Mouse (Mus musculus) limb, embryonic 10.5 days (tissue): ENCODE results near the gene Strn4. TPM values are rescaled to one million over a fixed set of nuclear protein-coding genes. Genes with fewer than 3 reads are reported as not detected.

ENCODE experiments used
- DNase-seq: peaks from one replicate; pipeline ENCODE4 v3.0.0-alpha.2; 2017; ENCODE audit warnings: low spot score
- H3K27ac ChIP-seq: fragments of 300-500 bp; sonication (generic); 2 replicates; pipeline ENCODE4 v1.5.1; 2016; ENCODE audit warnings: mild to moderate bottlenecking
- H3K27me3 ChIP-seq: fragments of 300-500 bp; sonication (generic); 2 replicates; pipeline ENCODE4 v1.6.1; 2016; ENCODE audit warnings: low read depth, mild to moderate bottlenecking; ENCODE audit not compliant: poor library complexity, severe bottlenecking
- H3K36me3 ChIP-seq: fragments of 300-500 bp; sonication (generic); 2 replicates; pipeline ENCODE4 v1.6.1; 2016; ENCODE audit warnings: mild to moderate bottlenecking, moderate library complexity
- H3K4me1 ChIP-seq: fragments of 300-500 bp; sonication (generic); 2 replicates; pipeline ENCODE4 v1.6.1; 2016
- H3K4me3 ChIP-seq: fragments of 300-500 bp; sonication (generic); 2 replicates; pipeline ENCODE4 v1.5.1; 2016; ENCODE audit warnings: mild to moderate bottlenecking, moderate library complexity
- H3K9me3 ChIP-seq: fragments of 300-500 bp; sonication (generic); replicated peaks from 2 replicates; pipeline ENCODE4 v1.6.1; 2016; ENCODE audit warnings: mild to moderate bottlenecking
- WGBS: fragments of 180-500 bp; shearing (Covaris S2); methylation state at CpG from one replicate; pipeline ENCODE4 v1.1.7; 2016; 5-methylcytosine and 5-hydroxymethylcytosine counted together
- polyA plus RNA-seq: library from polyadenylated mRNA; unstranded; fragments of >200 nt; fragmentation: Nextera tagmentation; extraction: Ambion mirVana; gene quantifications from 2 replicates; pipeline ENCODE4 v1.2.1, GENCODE M21; 2016

Gene Strn4
- polyA plus RNA-seq, 1 experiment from 2014 or later = 145 TPM

GRCm38 (mm10) chr7:16848579-16848978, 32.9 kb downstream of the Strn4 start:
- Histone ChIP-seq H3K27me3 (no peaks in the 10 kb centered on the region), H3K27ac (no peak overlapping the region), H3K9me3 (no peaks in the 10 kb centered on the region), H3K4me3 (no peak overlapping the region), H3K36me3 (peaks cover 69% of the 10 kb centered on the region), H3K4me1 (peaks cover 24% of the 10 kb centered on the region)
- WGBS = 21% methylated on average over 17 of the region's 17 CpGs
- peak; percentile 72 for DNase-seq

DNA sequence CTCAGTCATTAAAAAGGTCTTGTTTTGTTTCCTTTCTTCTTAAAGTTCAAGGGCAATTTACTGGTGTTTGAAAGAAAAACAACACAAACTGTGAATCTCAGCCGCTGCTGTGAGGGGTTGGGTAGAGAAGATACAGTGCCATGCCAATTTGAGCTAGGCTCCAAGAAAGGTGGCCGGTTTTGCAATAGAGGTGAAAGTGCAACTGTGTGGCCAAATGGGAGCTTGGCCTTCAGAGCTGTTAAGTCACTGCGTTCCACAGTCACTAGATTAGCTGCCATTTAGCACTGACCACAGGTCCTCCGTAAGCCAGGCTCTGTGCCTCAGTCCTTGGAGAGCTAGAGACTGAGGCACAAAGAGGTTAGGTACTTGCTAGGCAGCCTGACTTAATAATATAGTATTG, 35.9 kb downstream of the Strn4 start:
- Histone ChIP-seq H3K36me3 (peaks cover 92% of the 10 kb centered on the region), H3K4me1 (no peaks in the 10 kb centered on the region), H3K27me3 (no peaks in the 10 kb centered on the region), H3K9me3 (no peaks in the 10 kb centered on the region), H3K4me3 (no peak overlapping the region), H3K27ac (no peak overlapping the region)
- DNase-seq = no peak
- WGBS = 89% methylated on average over 4 of the region's 4 CpGs

GRCm38 (mm10) chr7:16853302-16853831, 37.7 kb downstream of the Strn4 start:
- Histone ChIP-seq H3K36me3 (peaks cover 94% of the 10 kb centered on the region), H3K27me3 (no peaks in the 10 kb centered on the region), H3K4me1 (no peaks in the 10 kb centered on the region), H3K4me3 (no peak overlapping the region), H3K27ac (no peak overlapping the region), H3K9me3 (no peaks in the 10 kb centered on the region)
- WGBS = 90% methylated on average over 14 of the region's 14 CpGs
- DNase-seq = no peak

DNA sequence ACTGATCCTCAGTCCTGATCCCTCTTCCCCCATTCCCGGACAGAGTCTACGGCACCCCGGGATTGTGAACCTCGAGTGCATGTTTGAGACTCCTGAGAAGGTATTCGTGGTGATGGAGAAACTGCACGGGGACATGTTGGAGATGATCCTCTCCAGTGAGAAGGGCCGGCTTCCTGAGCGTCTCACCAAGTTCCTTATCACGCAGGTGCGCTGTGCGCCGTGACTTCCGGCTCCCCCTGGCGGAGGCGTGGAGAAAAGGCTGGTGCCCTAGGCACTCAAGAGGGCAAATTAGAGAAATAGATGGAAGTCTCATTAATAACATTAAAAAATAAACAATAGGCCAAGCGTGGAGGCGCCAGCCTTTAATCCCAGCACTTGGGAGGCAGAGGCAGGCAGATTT, 42.6 kb downstream of the Strn4 start:
- Histone ChIP-seq H3K27ac (no peak overlapping the region), H3K9me3 (no peaks in the 10 kb centered on the region), H3K27me3 (no peaks in the 10 kb centered on the region), H3K36me3 (peaks cover 81% of the 10 kb centered on the region), H3K4me1 (no peaks in the 10 kb centered on the region), H3K4me3 (no peak overlapping the region)
- peak; percentile 63 for DNase-seq
- WGBS = 24% methylated on average over 17 of the region's 17 CpGs

GRCm38 (mm10) chr7:16859902-16860651, 44.4 kb downstream of the Strn4 start:
- Histone ChIP-seq H3K4me1 (0 out of 2 replicates have a peak, but pooled peaks cover 3% of the 10 kb centered on the region), H3K36me3 (peaks cover 81% of the 10 kb centered on the region), H3K27me3 (no peaks in the 10 kb centered on the region), H3K9me3 (no peaks in the 10 kb centered on the region), H3K27ac (no peak overlapping the region), H3K4me3 (no peak overlapping the region)
- 38% methylated on average over 5 of the region's 5 CpGs for WGBS
- peak; percentile 71 for DNase-seq

DNA sequence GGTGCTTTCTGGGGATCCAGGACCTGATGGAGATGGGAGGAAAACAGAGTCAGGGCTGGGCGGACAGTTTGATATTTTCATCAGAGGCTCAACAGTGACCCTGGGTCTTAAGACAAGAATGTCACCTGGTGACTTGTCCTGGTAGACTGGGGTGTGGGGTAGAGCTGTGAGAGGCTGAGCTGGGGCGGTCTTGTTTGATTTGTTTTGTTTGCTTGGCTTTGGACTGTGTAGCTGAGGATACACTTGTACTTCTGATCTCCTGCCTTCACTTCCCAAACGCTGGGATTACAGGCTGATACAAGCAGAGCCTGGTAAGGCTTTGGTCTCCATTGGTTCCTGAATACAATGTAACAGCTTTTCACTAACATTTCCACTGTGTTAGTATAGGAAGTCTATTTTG, 51.8 kb downstream of the Strn4 start:
- peaks cover 89% of the 10 kb centered on the region for H3K36me3 ChIP-seq
- WGBS = 94% methylated on average over 3 of the region's 3 CpGs
- no peaks in the 10 kb centered on the region for H3K27me3 ChIP-seq
- no peak overlapping the region for H3K27ac ChIP-seq
- DNase-seq = no peak
- no peaks in the 10 kb centered on the region for H3K9me3 ChIP-seq
- H3K4me1 ChIP-seq = peaks cover 21% of the 10 kb centered on the region
- H3K4me3 ChIP-seq = no peak overlapping the region

GRCm38 (mm10) chr7:16869497-16869896, 53.8 kb downstream of the Strn4 start:
- Histone ChIP-seq H3K27me3 (no peaks in the 10 kb centered on the region), H3K4me3 (peak overlapping the region; percentile 41), H3K27ac (peak overlapping the region; percentile 32; the same call in 1 of the 2 replicates), H3K9me3 (no peaks in the 10 kb centered on the region), H3K36me3 (peaks cover 70% of the 10 kb centered on the region), H3K4me1 (peaks cover 22% of the 10 kb centered on the region)
- WGBS = 12% methylated on average over 16 of the region's 16 CpGs
- peak; percentile 61 for DNase-seq

- peaks cover 50% of the 10 kb centered on the region for H3K36me3 ChIP-seq
- no peak for DNase-seq
- H3K27ac ChIP-seq = no peak overlapping the region
- no peaks in the 10 kb centered on the region for H3K9me3 ChIP-seq
- H3K27me3 ChIP-seq = no peaks in the 10 kb centered on the region
- WGBS = 79% methylated on average over 10 of the region's 10 CpGs
- no peak overlapping the region for H3K4me3 ChIP-seq
- peaks cover 24% of the 10 kb centered on the region for H3K4me1 ChIP-seq
Measured at GRCm38 (mm10) chr7:16871600-16871999, 55.9 kb downstream of the Strn4 start.

DNA sequence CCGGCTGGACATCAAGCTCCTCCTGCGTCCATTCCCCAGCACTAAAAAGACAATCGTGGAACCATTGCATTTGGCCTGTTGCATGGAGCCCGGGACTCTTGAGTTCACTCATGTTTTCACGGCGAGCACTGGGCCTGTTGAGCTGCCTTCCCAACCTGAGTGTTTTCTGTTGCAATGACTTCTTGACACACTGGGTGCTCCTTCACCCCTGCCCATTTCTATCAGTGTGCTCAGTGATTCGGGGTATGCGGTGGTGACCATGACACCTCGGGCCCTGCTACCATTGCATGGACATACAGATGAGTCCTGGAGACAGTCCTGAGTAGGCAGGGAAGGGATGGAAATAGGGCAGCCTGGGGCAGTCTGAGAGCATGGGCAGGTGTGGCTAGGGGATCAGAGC, 56.8 kb downstream of the Strn4 start:
- Histone ChIP-seq H3K27ac (no peak overlapping the region), H3K4me1 (peaks cover 33% of the 10 kb centered on the region), H3K36me3 (peaks cover 42% of the 10 kb centered on the region), H3K9me3 (no peaks in the 10 kb centered on the region), H3K27me3 (no peaks in the 10 kb centered on the region), H3K4me3 (no peak overlapping the region)
- no peak for DNase-seq
- WGBS = 95% methylated on average over 9 of the region's 9 CpGs

GRCm38 (mm10) chr7:16873392-16873791, 57.7 kb downstream of the Strn4 start:
- WGBS = 94% methylated on average over 4 of the region's 4 CpGs
- Histone ChIP-seq H3K4me3 (0 out of 2 replicates have a peak overlapping the region, but pooled peaks have one; percentile 4), H3K4me1 (peaks cover 42% of the 10 kb centered on the region), H3K36me3 (peaks cover 44% of the 10 kb centered on the region), H3K9me3 (no peaks in the 10 kb centered on the region), H3K27ac (no peak overlapping the region), H3K27me3 (no peaks in the 10 kb centered on the region)
- DNase-seq = no peak

DNA sequence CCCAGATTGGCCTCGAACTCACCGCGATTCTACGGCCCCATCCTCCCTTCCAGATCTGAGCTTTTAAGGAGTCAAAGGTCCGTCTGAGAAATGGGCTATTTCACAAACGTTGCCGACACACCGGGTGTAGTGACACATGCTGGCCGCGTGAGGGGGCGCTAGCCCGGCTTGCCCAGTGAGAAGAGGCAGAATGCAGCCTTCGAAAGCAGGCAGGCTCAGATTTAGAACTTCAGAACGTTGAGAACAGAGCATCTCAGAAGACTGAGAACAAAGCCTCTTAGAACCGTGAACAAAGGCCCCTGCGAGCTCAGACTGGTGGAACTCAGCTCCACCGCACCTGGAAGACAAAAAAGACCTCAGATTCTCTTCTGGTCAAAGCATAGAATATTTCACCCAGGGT, 58.5 kb downstream of the Strn4 start:
- peak overlapping the region; percentile 96 for H3K27ac ChIP-seq
- no peaks in the 10 kb centered on the region for H3K27me3 ChIP-seq
- H3K9me3 ChIP-seq = no peaks in the 10 kb centered on the region
- peak overlapping the region; percentile 94 for H3K4me3 ChIP-seq
- peaks cover 47% of the 10 kb centered on the region for H3K36me3 ChIP-seq
- DNase-seq = peak; percentile 84
- H3K4me1 ChIP-seq = peaks cover 45% of the 10 kb centered on the region
- WGBS = 4% methylated on average over 17 of the region's 17 CpGs

GRCm38 (mm10) chr7:16874756-16875309, 59.1 kb downstream of the Strn4 start:
- peaks cover 46% of the 10 kb centered on the region for H3K36me3 ChIP-seq
- peak overlapping the region; percentile 94 for H3K4me3 ChIP-seq
- H3K27ac ChIP-seq = peak overlapping the region; percentile 96
- WGBS = under 1% methylated on average over 33 of the region's 33 CpGs
- H3K9me3 ChIP-seq = no peaks in the 10 kb centered on the region
- DNase-seq = peak; percentile 99
- H3K4me1 ChIP-seq = peaks cover 43% of the 10 kb centered on the region
- H3K27me3 ChIP-seq = no peaks in the 10 kb centered on the region

DNA sequence AGATGAGACGGTGACA, 59.4 kb downstream of the Strn4 start, which contains the start of gene Dact3:
Gene Dact3, plus strand, starts transcription at position 8 of the 16 bp plus-strand sequence.
- WGBS = 0% methylated on average over 1 of the region's 1 CpGs

More for the DNA sequence above, 59.4 kb downstream of the Strn4 start, which contains the start of gene Dact3:
- no peak for DNase-seq
- Histone ChIP-seq H3K36me3 (peaks cover 44% of the 10 kb centered on the region), H3K9me3 (no peaks in the 10 kb centered on the region), H3K27me3 (no peaks in the 10 kb centered on the region), H3K4me1 (peaks cover 43% of the 10 kb centered on the region), H3K4me3 (peak within 1 kb of the TSS; percentile 94), H3K27ac (peak within 1 kb of the TSS; percentile 96)
